Mouse (Mus musculus) midbrain, embryonic 10.5 days (tissue): ENCODE data around the gene Galnt4. TPM values are rescaled to one million over a fixed set of nuclear protein-coding genes. Genes with fewer than 3 reads are reported as not detected.
"Not testable (repeated sequence)": the region's sequence is repeated elsewhere in the genome, so short reads cannot be mapped to it uniquely, and the experiment has no call there.

Experiments
- DNase-seq: peaks from one replicate; pipeline ENCODE4 v3.0.0-alpha.2; 2017; ENCODE audit warnings: low spot score
- H3K27ac ChIP-seq: fragments of 300-500 bp; sonication (generic); replicated peaks from 2 replicates; pipeline ENCODE4 v1.5.1; 2016; ENCODE audit warnings: mild to moderate bottlenecking
- H3K27me3 ChIP-seq: fragments of 300-500 bp; sonication (generic); 2 replicates; pipeline ENCODE4 v1.6.1; 2016; ENCODE audit warnings: low read depth, mild to moderate bottlenecking; ENCODE audit not compliant: poor library complexity, severe bottlenecking
- H3K36me3 ChIP-seq: fragments of 300-500 bp; sonication (generic); 2 replicates; pipeline ENCODE4 v1.6.1; 2016; ENCODE audit warnings: mild to moderate bottlenecking, moderate library complexity
- H3K4me1 ChIP-seq: fragments of 300-500 bp; sonication (generic); 2 replicates; pipeline ENCODE4 v1.6.1; 2016
- H3K4me3 ChIP-seq: fragments of 300-500 bp; sonication (generic); 2 replicates; pipeline ENCODE4 v1.5.1; 2016; ENCODE audit warnings: mild to moderate bottlenecking, moderate library complexity
- H3K9me3 ChIP-seq: fragments of 300-500 bp; sonication (generic); replicated peaks from 2 replicates; pipeline ENCODE4 v1.6.1; 2016; ENCODE audit warnings: mild to moderate bottlenecking
- WGBS: fragments of 180-500 bp; shearing (Covaris S2); methylation state at CpG from one replicate; pipeline ENCODE4 v1.1.7; 2016; 5-methylcytosine and 5-hydroxymethylcytosine counted together
- polyA plus RNA-seq: library from polyadenylated mRNA; unstranded; fragments of >200 nt; fragmentation: Nextera tagmentation; extraction: Ambion mirVana; gene quantifications from 2 replicates; pipeline ENCODE4 v1.2.1, GENCODE M21; 2016

Gene Galnt4
- polyA plus RNA-seq, 1 experiment from 2014 or later, result 3.6 TPM

DNA sequence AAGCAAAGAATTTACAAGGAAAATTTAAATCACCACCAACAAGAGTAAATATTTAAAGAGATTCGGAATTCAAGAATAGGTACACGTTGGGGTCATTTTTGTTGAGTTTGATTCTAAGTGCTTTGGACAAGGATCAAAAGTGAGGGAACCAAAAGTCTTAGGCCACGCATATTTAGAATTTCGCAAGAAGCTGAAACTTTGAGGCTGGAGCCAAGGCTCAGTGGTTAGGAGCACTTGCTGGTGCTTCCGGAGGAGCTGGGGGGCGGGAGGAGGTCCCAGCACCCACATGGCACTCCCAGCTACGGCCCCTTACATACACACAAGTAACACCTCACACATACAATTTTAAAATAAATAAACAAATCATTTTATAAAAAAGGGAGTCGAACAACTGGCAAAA lies 38.6 kb downstream of the Galnt4 start:
- no peak overlapping the region for H3K4me3 ChIP-seq
- 94% methylated on average over 8 of the region's 8 CpGs for WGBS

DNA sequence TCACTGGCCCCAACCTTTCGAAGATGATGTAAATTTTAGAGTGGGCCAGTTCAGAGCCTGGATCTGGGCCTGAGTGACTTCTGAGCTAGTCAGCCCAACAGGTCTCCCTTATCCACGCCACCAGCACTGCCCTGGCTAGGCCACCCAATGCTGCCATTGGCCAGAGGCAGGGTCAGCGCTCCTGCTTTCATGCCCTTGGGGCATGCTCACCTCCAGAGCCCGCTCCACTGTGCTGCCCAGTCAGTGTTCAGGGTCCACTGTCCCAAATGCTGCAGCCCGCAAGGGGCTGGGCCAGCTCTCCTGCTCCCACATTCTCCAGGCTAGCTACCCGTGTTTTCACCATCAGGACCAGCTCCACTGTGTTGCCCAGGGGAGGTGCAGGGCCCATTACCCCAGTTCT lies 42.1 kb downstream of the Galnt4 start:
- H3K27ac ChIP-seq, result no peak overlapping the region
- H3K4me1 ChIP-seq, result no peaks in the 10 kb centered on the region
- no peak for DNase-seq
- H3K27me3 ChIP-seq, result no peaks in the 10 kb centered on the region
- H3K9me3 ChIP-seq, result no peaks in the 10 kb centered on the region
- H3K4me3 ChIP-seq, result no peak overlapping the region
- H3K36me3 ChIP-seq, result peaks cover 46% of the 10 kb centered on the region
- 91% methylated on average over 6 of the region's 6 CpGs for WGBS

More for the DNA sequence above, 38.6 kb downstream of the Galnt4 start:
- H3K36me3 ChIP-seq, result peaks cover 51% of the 10 kb centered on the region
- H3K4me1 ChIP-seq, result no peaks in the 10 kb centered on the region
- H3K27me3 ChIP-seq, result no peaks in the 10 kb centered on the region
- DNase-seq, result no peak
- H3K9me3 ChIP-seq, result no peaks in the 10 kb centered on the region
- no peak overlapping the region for H3K27ac ChIP-seq

DNA sequence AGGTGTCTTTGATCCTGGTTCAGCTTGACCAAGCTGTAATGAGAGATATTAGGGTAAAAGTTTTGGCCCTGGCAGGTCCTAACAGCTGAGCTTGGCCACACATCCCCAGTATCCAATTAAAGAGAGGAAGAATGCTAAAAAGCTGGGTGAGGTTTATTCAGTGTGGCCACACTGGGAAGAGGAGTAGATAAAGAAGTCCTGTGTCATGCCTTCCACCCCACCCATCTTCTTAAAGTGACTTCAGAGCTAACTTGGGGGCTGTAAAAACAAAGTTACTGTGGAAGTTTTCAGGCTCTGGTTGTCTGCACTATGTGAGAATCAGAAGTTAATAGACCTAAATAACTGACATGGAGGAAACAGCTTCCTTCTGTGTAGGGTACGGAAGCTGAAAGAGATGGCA lies 43.6 kb downstream of the Galnt4 start:
- peaks cover 37% of the 10 kb centered on the region for H3K36me3 ChIP-seq
- 88% methylated on average over 1 of the region's 1 CpGs for WGBS
- H3K27ac ChIP-seq, result no peak overlapping the region
- H3K4me3 ChIP-seq, result no peak overlapping the region
- DNase-seq, result no peak
- H3K9me3 ChIP-seq, result no peaks in the 10 kb centered on the region
- H3K4me1 ChIP-seq, result no peaks in the 10 kb centered on the region
- no peaks in the 10 kb centered on the region for H3K27me3 ChIP-seq

DNA sequence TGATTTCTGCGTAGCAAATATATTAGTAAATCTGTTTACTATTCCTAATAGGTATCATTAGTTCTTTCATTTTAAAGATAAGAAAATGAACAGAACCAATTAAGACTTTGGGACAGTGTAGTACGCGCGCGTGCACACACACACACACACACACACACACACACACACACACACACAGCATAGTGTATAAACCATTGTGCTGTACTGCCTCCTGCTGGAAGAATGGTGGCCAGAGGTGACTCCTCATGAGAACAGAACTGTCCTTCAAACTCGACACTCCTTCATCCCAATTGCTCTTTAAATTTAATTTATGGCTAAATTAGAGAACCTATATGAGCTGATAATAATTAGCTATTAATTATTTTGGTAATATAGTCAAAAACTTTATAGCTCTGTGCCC lies 44.1 kb downstream of the Galnt4 start:
- H3K27ac ChIP-seq, result no peak overlapping the region
- H3K4me1 ChIP-seq, result no peaks in the 10 kb centered on the region
- H3K36me3 ChIP-seq, result peaks cover 37% of the 10 kb centered on the region
- H3K9me3 ChIP-seq, result no peaks in the 10 kb centered on the region
- DNase-seq, result no peak
- H3K27me3 ChIP-seq, result no peaks in the 10 kb centered on the region
- H3K4me3 ChIP-seq, result no peak overlapping the region
- 94% methylated on average over 6 of the region's 6 CpGs for WGBS

DNA sequence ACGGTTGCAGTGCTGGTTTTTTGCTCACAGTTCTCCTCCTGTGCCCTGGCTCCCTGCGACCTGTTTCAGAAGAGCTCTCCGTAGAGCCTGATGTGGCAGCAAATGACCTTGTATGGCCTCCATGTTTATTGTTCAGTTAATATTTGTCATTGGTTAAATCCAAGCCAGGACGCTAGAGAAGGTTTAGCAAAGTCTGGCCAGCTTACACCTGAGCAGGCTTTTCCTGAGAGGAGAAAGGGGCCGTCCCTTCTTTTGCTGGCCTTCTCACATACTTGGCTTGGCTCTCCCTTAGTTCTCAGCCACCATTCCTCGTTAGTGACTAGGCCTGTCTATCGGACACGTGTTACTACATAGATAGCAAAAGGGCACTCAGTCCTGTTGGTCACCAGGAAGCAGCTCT lies 46.7 kb downstream of the Galnt4 start:
- 94% methylated on average over 8 of the region's 8 CpGs for WGBS
- H3K27me3 ChIP-seq, result no peaks in the 10 kb centered on the region
- no peaks in the 10 kb centered on the region for H3K4me1 ChIP-seq
- H3K27ac ChIP-seq, result no peak overlapping the region
- peaks cover 38% of the 10 kb centered on the region for H3K36me3 ChIP-seq
- no peak for DNase-seq
- no peak overlapping the region for H3K4me3 ChIP-seq
- no peaks in the 10 kb centered on the region for H3K9me3 ChIP-seq

DNA sequence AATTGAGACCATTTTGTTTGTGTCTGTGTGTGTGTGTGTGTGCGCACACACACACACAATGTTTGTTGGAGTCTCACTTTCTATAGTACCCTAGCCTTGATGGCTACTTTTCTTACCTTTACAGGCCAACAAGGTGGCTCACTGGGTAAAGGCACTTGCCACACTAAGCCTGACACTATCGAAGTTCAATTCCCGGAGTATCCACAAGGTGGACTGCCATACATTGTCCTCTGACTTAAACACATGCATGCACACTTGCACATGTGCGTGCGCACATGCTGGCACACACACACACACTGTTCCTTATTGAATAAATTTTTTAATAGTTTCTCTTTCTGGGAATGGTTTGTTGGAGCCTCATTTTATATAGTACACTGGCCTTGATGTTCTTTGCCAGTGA lies 48.8 kb downstream of the Galnt4 start:
- no peak for DNase-seq
- H3K9me3 ChIP-seq, result no peaks in the 10 kb centered on the region
- no peaks in the 10 kb centered on the region for H3K27me3 ChIP-seq
- H3K36me3 ChIP-seq, result peaks cover 37% of the 10 kb centered on the region
- H3K27ac ChIP-seq, result no peak overlapping the region
- no peaks in the 10 kb centered on the region for H3K4me1 ChIP-seq
- WGBS, result 94% methylated on average over 5 of the region's 5 CpGs
- H3K4me3 ChIP-seq, result no peak overlapping the region

DNA sequence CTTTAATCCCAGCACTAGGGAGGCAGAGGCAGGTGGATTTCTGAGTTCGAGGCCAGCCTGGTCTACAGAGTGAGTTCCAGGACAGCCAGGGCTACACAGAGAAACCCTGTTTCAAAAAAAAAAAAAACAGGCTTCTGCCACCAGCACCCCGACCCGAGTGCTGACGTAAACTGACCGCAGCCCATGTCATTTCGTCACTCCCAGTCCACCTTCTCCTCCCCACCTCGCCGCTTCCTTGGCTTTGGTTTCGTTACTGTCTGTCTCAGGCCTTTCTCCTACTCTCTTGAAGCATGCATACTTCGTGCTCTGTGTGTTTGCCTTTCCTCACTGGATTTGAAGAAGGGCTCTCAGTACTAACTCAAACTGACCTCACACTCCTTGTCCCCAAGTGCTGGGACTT lies 49.7 kb downstream of the Galnt4 start:
- H3K4me1 ChIP-seq, DNase-seq, H3K27me3 ChIP-seq, H3K4me3 ChIP-seq, H3K27ac ChIP-seq, H3K9me3 ChIP-seq: not testable (repeated sequence)
- H3K36me3 ChIP-seq, result peaks cover 37% of the 10 kb centered on the region
- 93% methylated on average over 10 of the region's 10 CpGs for WGBS

DNA sequence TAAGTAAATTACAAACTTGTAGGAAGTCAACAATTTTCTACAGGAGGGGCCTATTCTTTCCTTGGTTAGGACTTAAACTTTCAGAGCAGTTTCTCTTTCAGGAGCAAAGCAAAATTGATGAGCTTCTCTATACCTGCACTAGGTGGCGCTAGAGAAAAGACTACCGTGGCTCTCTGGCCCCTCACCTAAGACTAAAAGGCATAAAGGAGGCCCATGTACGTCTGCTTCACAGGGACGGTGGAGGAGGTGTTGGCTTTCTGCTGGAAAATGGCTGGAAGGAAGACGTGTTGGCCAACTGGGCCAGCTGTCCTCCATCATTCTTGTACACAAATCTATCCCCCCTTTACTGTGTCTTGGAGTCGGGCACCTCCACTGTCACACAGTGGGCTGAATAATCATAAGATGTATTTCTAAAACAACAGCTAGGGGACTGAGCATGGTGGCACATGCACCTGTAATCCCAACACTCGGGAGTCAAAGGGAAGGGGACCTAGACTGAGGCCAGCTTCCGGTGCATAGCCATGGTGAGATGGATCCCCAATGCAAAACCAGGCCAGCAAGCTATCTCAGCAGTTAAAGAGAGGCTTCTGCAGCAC lies 54.1 kb downstream of the Galnt4 start:
- no peak for DNase-seq
- Histone ChIP-seq H3K9me3 (no peaks in the 10 kb centered on the region), H3K4me3 (no peak overlapping the region), H3K36me3 (peaks cover 22% of the 10 kb centered on the region), H3K4me1 (peaks cover 15% of the 10 kb centered on the region), H3K27me3 (no peaks in the 10 kb centered on the region), H3K27ac (peak overlapping the region; percentile 50)
- WGBS, result 43% methylated on average over 8 of the region's 8 CpGs

Other genes with a start within 250 kb of the Galnt4 start
- 80.8 and 83.9 TPM in 2 replicates for gene Atp2b1, start 193.8 kb upstream of the Galnt4 start, polyA plus RNA-seq
- gene Poc1b, start 1.1 kb upstream of the Galnt4 start, polyA plus RNA-seq, result 28.3 and 32.6 TPM in 2 replicates
- 0.11 and 0.23 TPM in 2 replicates for gene Phxr2, start 18.2 kb downstream of the Galnt4 start, polyA plus RNA-seq
- gene Dusp6, start 155.1 kb downstream of the Galnt4 start, polyA plus RNA-seq, result 52.1 and 66.0 TPM in 2 replicates